Mouse (Mus musculus) liver, embryonic 14.5 days (tissue): ENCODE data around the gene Nup107. TPM values are rescaled to one million over a fixed set of nuclear protein-coding genes. Genes with fewer than 3 reads are reported as not detected.
"Not testable (repeated sequence)": the region's sequence is repeated elsewhere in the genome, so short reads cannot be mapped to it uniquely, and the experiment has no call there.

ENCODE experiments used
- ATAC-seq: fragments of 200-750 bp; cut with Nextera tagmentation; 2 replicates; pipeline ENCODE4 v1.8.0; 2017; ENCODE audit warnings: moderate number of reproducible peaks, mild to moderate bottlenecking, moderate library complexity; ENCODE audit not compliant: insufficient read depth
- DNase-seq, 3 experiments: peaks; one replicate each; pipeline ENCODE4 v3.0.0-alpha.2; 2012 to 2013; ENCODE audit warnings: low read depth in 3 of 3, low spot score in 3 of 3
- H3K27ac ChIP-seq: fragments of 300-500 bp; sonication (generic); 2 replicates; pipeline ENCODE4 v1.5.1; 2014; ENCODE audit warnings: moderate library complexity, mild to moderate bottlenecking, control low read depth, inconsistent platforms
- H3K27me3 ChIP-seq: fragments of 300-500 bp; sonication (generic); 2 replicates; pipeline ENCODE4 v1.6.1; 2014; ENCODE audit warnings: mild to moderate bottlenecking, low read length, moderate library complexity; ENCODE audit not compliant: control insufficient read depth, insufficient read depth
- H3K36me3 ChIP-seq: fragments of 300-500 bp; sonication (generic); replicated peaks from 2 replicates; pipeline ENCODE4 v1.6.1; 2014; ENCODE audit warnings: low read depth; ENCODE audit not compliant: control insufficient read depth, insufficient read depth
- H3K4me1 ChIP-seq, 2 experiments: fragments of 200-500 bp in 1 of 2; fragments of 300-500 bp in 1 of 2; sonication (generic) in 1 of 2; replicated peaks; 2 replicates each; pipeline ENCODE4 v1.6.1; 2012 to 2014; ENCODE audit warnings: antibody characterized with exemption in 1 of 2, inconsistent platforms in 1 of 2, low read length in 1 of 2; ENCODE audit not compliant: control insufficient read depth in 2 of 2, insufficient read depth in 2 of 2
- H3K4me2 ChIP-seq: fragments of 300-500 bp; sonication (generic); 2 replicates; pipeline ENCODE4 v1.6.1; 2014; ENCODE audit warnings: low read depth, mild to moderate bottlenecking, control low read depth, moderate library complexity
- H3K4me3 ChIP-seq, 2 experiments: fragments of 200-500 bp in 1 of 2; fragments of 300-500 bp in 1 of 2; sonication (generic) in 1 of 2; 2 replicates each; pipeline ENCODE4 v1.5.1; 2012 to 2014; ENCODE audit warnings: low read depth in 2 of 2, low read length in 2 of 2, mild to moderate bottlenecking in 2 of 2, control low read depth in 1 of 2, inconsistent platforms in 1 of 2, moderate library complexity in 1 of 2; ENCODE audit not compliant: insufficient read depth in 1 of 2
- H3K9ac ChIP-seq: fragments of 300-500 bp; sonication (generic); replicated peaks from 2 replicates; pipeline ENCODE4 v1.6.1; 2014; ENCODE audit warnings: mild to moderate bottlenecking, control low read depth, moderate library complexity
- H3K9me3 ChIP-seq: fragments of 300-500 bp; sonication (generic); 2 replicates; pipeline ENCODE4 v1.6.1; 2016; ENCODE audit warnings: low read length, mixed read lengths; ENCODE audit not compliant: control insufficient read depth
- CTCF ChIP-seq: IDR thresholded peaks from 2 replicates; pipeline ENCODE4 v1.5.1; 2016; ENCODE audit warnings: antibody characterized with exemption, low read depth, control low read depth
- EP300 ChIP-seq: IDR thresholded peaks from 2 replicates; pipeline ENCODE4 v1.6.1; 2016; ENCODE audit warnings: antibody characterized with exemption, low read depth
- WGBS: fragments of 180-500 bp; shearing (Covaris S2); extraction: QIAGEN DNeasy Blood & Tissue Kit; methylation state at CpG from one replicate; pipeline ENCODE4 v1.1.7; 2014; ENCODE audit not compliant: insufficient replicate concordance; 5-methylcytosine and 5-hydroxymethylcytosine counted together
- polyA plus RNA-seq, 2 experiments: library from polyadenylated mRNA; depleted of rRNA in 1 of 2; stranded (reverse) in 1 of 2; unstranded in 1 of 2; fragments of >200 nt; fragmentation: Nextera tagmentation in 1 of 2; extraction: Ambion mirVana in 1 of 2; gene quantifications; 2 replicates each; pipeline versions ENCODE4 v1.2.1 to v1.2.3; 2012 to 2014

Nup107 gene
- polyA plus RNA-seq, 2 experiments = 28.8 to 45.0 TPM

GRCm38 (mm10) chr10:117740171-117740570 lies 52.3 kb downstream of the Nup107 start:
- no peak for TF ChIP-seq CTCF
- TF ChIP-seq EP300 = no peak
- peaks cover 0 to under 1% of the 10 kb centered on the region in 2 experiments; a peak in 2 of 4 replicates for H3K4me1 ChIP-seq
- 81% methylated on average over 10 of the region's 10 CpGs for WGBS
- H3K9me3 ChIP-seq = no peaks in the 10 kb centered on the region
- no peak overlapping the region for H3K27ac ChIP-seq
- H3K9ac ChIP-seq = no peak overlapping the region
- DNase-seq (no peak), ATAC-seq (no peak)
- H3K36me3 ChIP-seq = no peaks in the 10 kb centered on the region
- H3K27me3 ChIP-seq = no peaks in the 10 kb centered on the region
- no peak overlapping the region for H3K4me3 ChIP-seq
- no peak overlapping the region for H3K4me2 ChIP-seq

GRCm38 (mm10) chr10:117739648-117739948 lies 52.9 kb downstream of the Nup107 start:
- Histone ChIP-seq H3K4me2 (no peak overlapping the region), H3K4me1 (no peaks in the 10 kb centered on the region), H3K9ac (no peak overlapping the region), H3K27ac (no peak overlapping the region), H3K9me3 (no peaks in the 10 kb centered on the region), H3K4me3 (no peak overlapping the region), H3K36me3 (no peaks in the 10 kb centered on the region), H3K27me3 (no peaks in the 10 kb centered on the region)
- WGBS = 86% methylated on average over 6 of the region's 6 CpGs
- ATAC-seq (no peak), DNase-seq (no peak)
- TF ChIP-seq EP300 (no peak), CTCF (no peak)

GRCm38 (mm10) chr10:117738928-117739647 lies 53.4 kb downstream of the Nup107 start:
- TF ChIP-seq EP300 (no peak), CTCF (no peak)
- Histone ChIP-seq H3K9ac (no peak overlapping the region), H3K4me3 (no peak overlapping the region), H3K36me3 (no peaks in the 10 kb centered on the region), H3K9me3 (no peaks in the 10 kb centered on the region), H3K4me1 (no peaks in the 10 kb centered on the region), H3K27me3 (no peaks in the 10 kb centered on the region), H3K4me2 (no peak overlapping the region), H3K27ac (no peak overlapping the region)
- no peak for ATAC-seq
- WGBS = 89% methylated on average over 15 of the region's 15 CpGs
- no peak for DNase-seq

- H3K27ac ChIP-seq = no peak overlapping the region
- TF ChIP-seq EP300 (no peak), CTCF (no peak)
- no peak overlapping the region for H3K9ac ChIP-seq
- no peaks in the 10 kb centered on the region for H3K9me3 ChIP-seq
- H3K4me1 ChIP-seq = peaks cover under 1 to 3% of the 10 kb centered on the region in 2 experiments; a peak in 3 of 4 replicates
- no peaks in the 10 kb centered on the region for H3K36me3 ChIP-seq
- ATAC-seq = 0 out of 2 replicates have a peak, but pooled peaks have one; percentile 17
- WGBS = 66% methylated on average over 13 of the region's 13 CpGs
- no peak overlapping the region for H3K4me2 ChIP-seq
- no peak for DNase-seq
- no peaks in the 10 kb centered on the region for H3K27me3 ChIP-seq
- no peak overlapping the region for H3K4me3 ChIP-seq
Measured at GRCm38 (mm10) chr10:117738140-117738921, 54.2 kb downstream of the Nup107 start.

- not testable (repeated sequence) for ATAC-seq, H3K27ac ChIP-seq, H3K9me3 ChIP-seq, H3K4me2 ChIP-seq, H3K36me3 ChIP-seq, H3K4me3 ChIP-seq, H3K9ac ChIP-seq, DNase-seq, H3K27me3 ChIP-seq
- peaks cover 9 to 12% of the 10 kb centered on the region in 2 experiments for H3K4me1 ChIP-seq
- WGBS = 74% methylated on average over 8 of the region's 8 CpGs
Measured at GRCm38 (mm10) chr10:117737498-117737897, 55.0 kb downstream of the Nup107 start.
